Mouse (Mus musculus): ENCODE measurements around the gene Ddost. TPM values are rescaled to one million over a fixed set of nuclear protein-coding genes. Genes with fewer than 3 reads are reported as not detected.
"Not testable (repeated sequence)": the region's sequence is repeated elsewhere in the genome, so short reads cannot be mapped to it uniquely, and the experiment has no call there.

Gene Ddost
- polyA plus RNA-seq, 1 experiment from 2014 or later: 279 TPM

GRCm38 (mm10) chr4:138316369-138316768, 11.8 kb downstream of the Ddost start:
- H3K9me3 ChIP-seq: no peaks in the 10 kb centered on the region
- H3K27ac ChIP-seq: no peak overlapping the region
- H3K27me3 ChIP-seq (ENCODE audit: poor library complexity, severe bottlenecking): no peaks in the 10 kb centered on the region
- peaks cover 63% of the 10 kb centered on the region for H3K36me3 ChIP-seq (replicated peaks)
- DNase-seq (ENCODE audit: extremely low spot score, low spot score): no peak
- 85% methylated on average over 6 of the region's 6 CpGs for WGBS
- no peak overlapping the region for H3K4me3 ChIP-seq
- peaks cover 7% of the 10 kb centered on the region for H3K4me1 ChIP-seq

GRCm38 (mm10) chr4:138318509-138319266, 14.2 kb downstream of the Ddost start:
- Histone ChIP-seq H3K36me3 (replicated peaks) (peaks cover 39% of the 10 kb centered on the region), H3K27ac (no peak overlapping the region), H3K4me1 (peaks cover 30% of the 10 kb centered on the region), H3K4me3 (no peak overlapping the region), H3K9me3 (no peaks in the 10 kb centered on the region), H3K27me3 (ENCODE audit: poor library complexity, severe bottlenecking) (no peaks in the 10 kb centered on the region)
- WGBS: 57% methylated on average over 6 of the region's 6 CpGs
- peak; percentile 62 for DNase-seq (ENCODE audit: extremely low spot score, low spot score)

GRCm38 (mm10) chr4:138319508-138319907, 15.0 kb downstream of the Ddost start:
- no peaks in the 10 kb centered on the region for H3K9me3 ChIP-seq
- DNase-seq (ENCODE audit: extremely low spot score, low spot score): peak; percentile 82
- peaks cover 38% of the 10 kb centered on the region for H3K4me1 ChIP-seq
- no peak overlapping the region for H3K4me3 ChIP-seq
- no peaks in the 10 kb centered on the region for H3K27me3 ChIP-seq (ENCODE audit: poor library complexity, severe bottlenecking)
- peaks cover 31% of the 10 kb centered on the region for H3K36me3 ChIP-seq (replicated peaks)
- 29% methylated on average over 10 of the region's 10 CpGs for WGBS
- H3K27ac ChIP-seq: no peak overlapping the region

DNA sequence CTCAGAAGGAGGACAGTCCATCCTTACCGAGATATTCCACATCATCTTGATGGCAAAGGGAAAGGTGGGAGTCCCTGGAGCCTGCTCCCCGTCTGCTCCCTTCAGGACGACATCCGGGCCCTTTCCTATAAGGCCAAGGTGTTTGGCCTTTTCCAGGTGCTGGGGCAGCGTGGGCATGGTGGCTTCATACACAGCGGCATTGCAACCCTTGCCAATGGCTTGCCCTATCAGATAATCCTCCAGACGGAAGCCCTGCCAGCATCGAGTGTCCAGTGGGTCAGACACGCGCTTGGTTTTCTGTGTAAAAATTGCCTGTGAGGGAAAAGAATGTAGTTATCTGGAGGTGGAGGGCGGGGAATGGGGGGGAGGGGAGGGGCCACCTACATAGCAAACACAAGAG, 16.2 kb downstream of the Ddost start:
- DNase-seq (ENCODE audit: extremely low spot score, low spot score): no peak
- Histone ChIP-seq H3K4me1 (peaks cover 47% of the 10 kb centered on the region), H3K27me3 (ENCODE audit: poor library complexity, severe bottlenecking) (no peaks in the 10 kb centered on the region), H3K9me3 (no peaks in the 10 kb centered on the region), H3K36me3 (replicated peaks) (peaks cover 19% of the 10 kb centered on the region), H3K4me3 (no peak overlapping the region), H3K27ac (no peak overlapping the region; the same call in 1 of the 2 replicates)
- 89% methylated on average over 11 of the region's 11 CpGs for WGBS

DNA sequence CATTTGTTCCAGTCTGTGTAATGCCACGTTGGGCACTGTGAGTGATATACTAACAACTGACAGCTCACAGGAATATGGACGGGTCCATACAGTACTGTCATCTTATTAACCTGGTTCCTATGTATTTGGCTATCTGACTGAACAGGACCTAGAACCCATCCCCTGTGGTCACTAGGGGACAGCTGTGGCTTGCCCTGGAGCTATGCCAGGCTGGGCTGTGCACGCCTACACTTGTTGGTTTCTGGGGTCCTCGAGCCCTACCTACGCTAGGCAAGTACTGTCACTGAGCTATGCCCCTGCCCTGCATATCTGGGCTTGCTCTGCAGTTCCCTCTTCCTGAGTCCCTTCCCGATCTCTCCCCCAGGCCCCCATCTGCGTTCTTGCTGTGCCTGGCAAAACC, 17.0 kb downstream of the Ddost start:
- 85% methylated on average over 7 of the region's 7 CpGs for WGBS
- peaks cover 54% of the 10 kb centered on the region for H3K4me1 ChIP-seq
- H3K27ac ChIP-seq: peak overlapping the region; percentile 58; the same call in 1 of the 2 replicates
- no peak overlapping the region for H3K4me3 ChIP-seq
- no peaks in the 10 kb centered on the region for H3K9me3 ChIP-seq
- H3K27me3 ChIP-seq (ENCODE audit: poor library complexity, severe bottlenecking): no peaks in the 10 kb centered on the region
- no peak for DNase-seq (ENCODE audit: extremely low spot score, low spot score)
- peaks cover 11% of the 10 kb centered on the region for H3K36me3 ChIP-seq (replicated peaks)

DNA sequence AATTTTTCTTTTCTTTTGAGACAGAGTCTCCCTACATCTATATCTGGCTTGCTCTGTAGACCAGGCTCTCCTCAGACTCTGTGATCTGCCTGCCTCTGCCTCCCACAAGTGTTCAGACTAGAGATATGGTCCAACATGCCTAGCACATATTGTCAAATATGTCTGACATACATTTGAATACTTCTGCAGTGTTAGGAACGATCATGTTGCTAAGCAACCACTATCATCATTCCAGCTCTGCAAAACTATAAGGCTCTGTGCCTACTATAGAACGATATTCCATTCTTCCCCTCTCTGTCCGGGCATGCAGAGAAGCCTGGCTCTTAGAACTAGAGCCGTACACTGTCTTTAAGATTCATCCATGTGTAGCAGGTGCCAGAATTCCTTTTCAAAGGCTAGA, 18.2 kb downstream of the Ddost start:
- H3K27me3 ChIP-seq (ENCODE audit: poor library complexity, severe bottlenecking): no peaks in the 10 kb centered on the region
- no peak overlapping the region for H3K4me3 ChIP-seq
- peaks cover 54% of the 10 kb centered on the region for H3K4me1 ChIP-seq
- 58% methylated on average over 4 of the region's 4 CpGs for WGBS
- DNase-seq (ENCODE audit: extremely low spot score, low spot score): no peak
- no peaks in the 10 kb centered on the region for H3K9me3 ChIP-seq
- 0 out of 2 replicates have a peak overlapping the region, but pooled peaks have one; percentile 33 for H3K27ac ChIP-seq
- H3K36me3 ChIP-seq (replicated peaks): peaks cover 4% of the 10 kb centered on the region; the same call in 1 of the 2 replicates

GRCm38 (mm10) chr4:138323753-138324152, 19.2 kb downstream of the Ddost start:
- peak overlapping the region; percentile 65; the same call in 1 of the 2 replicates for H3K27ac ChIP-seq
- 0 out of 2 replicates have a peak, but pooled peaks cover 3% of the 10 kb centered on the region for H3K9me3 ChIP-seq
- H3K4me3 ChIP-seq: no peak overlapping the region
- no peaks in the 10 kb centered on the region for H3K27me3 ChIP-seq (ENCODE audit: poor library complexity, severe bottlenecking)
- no peak for DNase-seq (ENCODE audit: extremely low spot score, low spot score)
- peaks cover 59% of the 10 kb centered on the region for H3K4me1 ChIP-seq
- peaks cover 4% of the 10 kb centered on the region; the same call in 1 of the 2 replicates for H3K36me3 ChIP-seq (replicated peaks)
- 81% methylated on average over 4 of the region's 4 CpGs for WGBS

DNA sequence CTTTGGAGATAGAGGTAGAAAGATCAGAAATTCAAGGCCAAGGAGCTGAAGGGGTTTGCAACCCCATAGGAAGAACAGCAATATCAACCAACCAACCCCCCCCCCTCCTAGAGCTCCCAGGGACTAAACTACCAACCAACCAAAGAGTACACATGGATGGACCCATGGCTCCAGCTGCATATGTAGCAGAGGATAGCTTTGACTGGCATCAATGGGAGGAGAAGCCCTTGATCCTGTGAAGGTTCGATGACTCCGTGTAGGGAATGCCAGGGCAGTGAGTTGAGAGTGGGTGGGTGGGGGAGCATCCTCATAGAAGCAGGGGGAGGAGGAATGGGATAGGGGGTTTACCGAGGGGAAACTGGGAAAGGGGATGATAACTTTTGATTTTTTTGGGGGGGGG, 19.9 kb downstream of the Ddost start:
- H3K9me3 ChIP-seq: 0 out of 2 replicates have a peak, but pooled peaks cover 3% of the 10 kb centered on the region
- H3K36me3 ChIP-seq (replicated peaks): peaks cover 4% of the 10 kb centered on the region; the same call in 1 of the 2 replicates
- no peak overlapping the region for H3K4me3 ChIP-seq
- WGBS: 86% methylated on average over 3 of the region's 3 CpGs
- no peak for DNase-seq (ENCODE audit: extremely low spot score, low spot score)
- H3K27me3 ChIP-seq (ENCODE audit: poor library complexity, severe bottlenecking): no peaks in the 10 kb centered on the region
- peaks cover 59% of the 10 kb centered on the region for H3K4me1 ChIP-seq
- H3K27ac ChIP-seq: no peak overlapping the region

GRCm38 (mm10) chr4:138325466-138326076, 21.0 kb downstream of the Ddost start:
- Histone ChIP-seq H3K27ac (peak overlapping the region; percentile 94), H3K27me3 (ENCODE audit: poor library complexity, severe bottlenecking) (peaks cover 2% of the 10 kb centered on the region), H3K4me3 (peak overlapping the region; percentile 93), H3K4me1 (peaks cover 64% of the 10 kb centered on the region), H3K36me3 (replicated peaks) (no peaks in the 10 kb centered on the region), H3K9me3 (0 out of 2 replicates have a peak, but pooled peaks cover 3% of the 10 kb centered on the region)
- under 1% methylated on average over 45 of the region's 45 CpGs for WGBS
- DNase-seq (ENCODE audit: extremely low spot score, low spot score): peak; percentile 90

- peak within 1 kb of the TSS; percentile 94 for H3K27ac ChIP-seq
- DNase-seq (ENCODE audit: extremely low spot score, low spot score): peak; percentile 86
- H3K4me3 ChIP-seq: peak within 1 kb of the TSS; percentile 93
- peaks cover 8% of the 10 kb centered on the region for H3K27me3 ChIP-seq (ENCODE audit: poor library complexity, severe bottlenecking)
- 4% methylated on average over 41 of the region's 41 CpGs for WGBS
- H3K36me3 ChIP-seq (replicated peaks): no peaks in the 10 kb centered on the region
- H3K9me3 ChIP-seq: 0 out of 2 replicates have a peak, but pooled peaks cover 3% of the 10 kb centered on the region
- H3K4me1 ChIP-seq: peaks cover 63% of the 10 kb centered on the region
These were observed 21.7 kb downstream of the Ddost start, which contains the start of gene Pink1 for GRCm38 (mm10) chr4:138326077-138326695. Gene Pink1, minus strand, starts transcription at chr4:138326307.

DNA sequence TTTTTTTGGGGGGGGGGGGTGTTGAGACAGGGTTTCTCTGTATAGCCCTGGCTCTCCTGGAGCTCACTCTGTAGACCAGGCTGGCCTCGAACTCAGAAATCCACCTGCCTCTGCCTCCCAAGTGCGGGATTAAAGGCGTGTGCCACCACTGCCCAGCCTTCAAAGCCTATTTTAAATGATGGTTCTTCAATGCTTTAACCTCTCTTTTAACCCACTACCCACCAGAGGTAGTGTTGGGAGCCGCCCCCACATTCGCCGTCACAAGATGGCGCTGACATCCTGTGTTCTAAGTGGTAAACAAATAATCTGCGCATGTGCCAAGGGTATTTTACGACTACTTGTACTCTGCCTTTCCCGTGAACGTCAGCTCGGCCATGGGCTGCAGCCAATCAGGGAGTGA, 22.6 kb downstream of the Ddost start:
- not testable (repeated sequence) for DNase-seq (ENCODE audit: extremely low spot score, low spot score)

DNA sequence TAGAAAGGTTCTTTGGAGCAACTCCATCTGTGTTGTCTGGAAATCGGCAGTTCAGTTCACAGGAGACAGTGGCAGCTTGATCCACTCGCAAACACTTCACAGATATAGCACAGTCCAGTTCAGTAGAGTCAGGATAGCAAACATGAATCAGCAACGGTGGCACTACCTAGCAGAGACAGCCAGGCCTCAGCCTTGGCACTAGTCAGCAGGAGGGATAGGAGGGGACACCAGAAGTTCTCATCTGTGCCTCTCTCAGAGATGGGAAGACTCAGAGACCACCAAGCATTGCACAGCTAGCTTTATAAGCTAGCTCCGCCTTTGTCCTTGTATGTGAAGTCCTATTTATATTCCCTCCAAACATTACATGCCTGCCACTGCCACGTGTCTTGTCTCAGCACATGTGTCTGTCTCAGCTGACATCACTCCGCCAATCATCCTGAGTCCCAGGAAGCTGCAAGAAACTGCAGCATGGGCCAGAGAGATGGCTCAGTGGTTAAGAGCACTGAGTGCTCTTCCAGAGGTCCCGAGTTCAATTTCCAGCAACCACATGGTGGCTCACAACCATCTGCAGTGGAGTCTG, 23.5 kb downstream of the Ddost start:
- Histone ChIP-seq H3K27ac (peak overlapping the region; percentile 66; the same call in 1 of the 2 replicates), H3K9me3 (0 out of 2 replicates have a peak, but pooled peaks cover 3% of the 10 kb centered on the region), H3K4me3 (peak overlapping the region; percentile 46), H3K4me1 (peaks cover 46% of the 10 kb centered on the region), H3K36me3 (replicated peaks) (no peaks in the 10 kb centered on the region), H3K27me3 (ENCODE audit: poor library complexity, severe bottlenecking) (peaks cover 17% of the 10 kb centered on the region)
- DNase-seq (ENCODE audit: extremely low spot score, low spot score): no peak
- 76% methylated on average over 7 of the region's 7 CpGs for WGBS

More for the DNA sequence above, 22.6 kb downstream of the Ddost start:
- 59% methylated on average over 9 of the region's 12 CpGs for WGBS
- H3K36me3 ChIP-seq (replicated peaks); H3K9me3 ChIP-seq; H3K4me3 ChIP-seq: not testable (repeated sequence)
- 0 out of 2 replicates have a peak overlapping the region, but pooled peaks have one; percentile 40 for H3K27ac ChIP-seq
- H3K4me1 ChIP-seq: peaks cover 54% of the 10 kb centered on the region
- peaks cover 17% of the 10 kb centered on the region for H3K27me3 ChIP-seq (ENCODE audit: poor library complexity, severe bottlenecking)
